ENCODE assay signal across 10 mouse cellular contexts in genomic region chr12:70348026-70348425, GRCm38 (mm10). TPM values are rescaled to one million over a fixed set of nuclear protein-coding genes. Genes with fewer than 3 reads are reported as not detected.
DNase-seq lines count a peak whose midpoint lies in the region; ATAC-seq and TF ChIP-seq lines count a peak whose summit lies in the region.
"Had no signal": no experiment of that assay in that cellular context is flagged by ENCODE, and none has a peak within 500 bp of the region (broad histone marks: within the 10 kb centered on the region; RNA-seq: fewer than 3 reads in every experiment).

No protein-coding gene starts in this region.

- no peak overlapping the region; the same call in 1 of the 2 replicates for H3K9ac ChIP-seq in kidney, postnatal 0 days (ENCODE audit: low read depth, low read length)
- H3K9ac ChIP-seq in embryonic facial prominence, embryonic 15.5 days = no peak overlapping the region
- peak overlapping the region; percentile 69 for H3K9ac ChIP-seq in intestine, embryonic 16.5 days (ENCODE audit: low read depth, low read length)
- peak overlapping the region; percentile 82 for H3K9ac ChIP-seq in neural tube, embryonic 13.5 days

- peak overlapping the region; percentile 57 for H3K4me3 ChIP-seq in kidney, postnatal 0 days (replicated peaks; ENCODE audit: low read depth, low read length)
- H3K4me3 ChIP-seq in embryonic facial prominence, embryonic 15.5 days (replicated peaks) = peak overlapping the region; percentile 60
- H3K4me3 ChIP-seq in intestine, embryonic 16.5 days (ENCODE audit: low read length) = peak overlapping the region; percentile 62
- H3K4me3 ChIP-seq in neural tube, embryonic 13.5 days = peak overlapping the region; percentile 72

- H3K4me2 ChIP-seq in kidney, postnatal 0 days (ENCODE audit: low read length) = peak overlapping the region; percentile 95
- H3K4me2 ChIP-seq in embryonic facial prominence, embryonic 15.5 days (replicated peaks) = peak overlapping the region; percentile 96
- H3K4me2 ChIP-seq in intestine, embryonic 16.5 days (ENCODE audit: low read depth, low read length) = peak overlapping the region; percentile 95
- peak overlapping the region; percentile 79 for H3K4me2 ChIP-seq in neural tube, embryonic 13.5 days

- no peak for TF ChIP-seq CTCF in kidney, postnatal 0 days (IDR thresholded peaks at IDR 0.05; ENCODE audit: low read depth)

- no peaks in the 10 kb centered on the region for H3K36me3 ChIP-seq in kidney, postnatal 0 days (ENCODE audit: insufficient read depth, low read length)
- no peaks in the 10 kb centered on the region for H3K36me3 ChIP-seq in embryonic facial prominence, embryonic 15.5 days
- H3K36me3 ChIP-seq in intestine, embryonic 16.5 days (ENCODE audit: control insufficient read depth, insufficient read depth, low read length) = no peaks in the 10 kb centered on the region
- H3K36me3 ChIP-seq in neural tube, embryonic 13.5 days = no peaks in the 10 kb centered on the region

- H3K27me3 ChIP-seq in kidney, postnatal 0 days (ENCODE audit: insufficient read depth, low read length) = peaks cover 9% of the 10 kb centered on the region; the same call in 1 of the 2 replicates
- H3K27me3 ChIP-seq in embryonic facial prominence, embryonic 15.5 days = peaks cover 25% of the 10 kb centered on the region
- peaks cover 21% of the 10 kb centered on the region for H3K27me3 ChIP-seq in intestine, embryonic 16.5 days (replicated peaks; ENCODE audit: control insufficient read depth, insufficient read depth, low read length)
- no peaks in the 10 kb centered on the region for H3K27me3 ChIP-seq in neural tube, embryonic 13.5 days

- no peak for DNase-seq in kidney, postnatal 0 days (ENCODE audit: low spot score)
- DNase-seq in kidney, postnatal 10 days = no peak
- no peak for DNase-seq in lung, postnatal 10 days

- H3K4me1 ChIP-seq in kidney, postnatal 0 days (replicated peaks; ENCODE audit: insufficient read depth, low read length) = peaks cover 9% of the 10 kb centered on the region
- H3K4me1 ChIP-seq in embryonic facial prominence, embryonic 15.5 days = peaks cover 21% of the 10 kb centered on the region
- peaks cover 18% of the 10 kb centered on the region for H3K4me1 ChIP-seq in intestine, embryonic 16.5 days (ENCODE audit: control insufficient read depth, insufficient read depth, low read length)
- H3K4me1 ChIP-seq in neural tube, embryonic 13.5 days (replicated peaks) = peaks cover 48% of the 10 kb centered on the region

- 13% methylated on average over 8 of the region's 8 CpGs for WGBS in kidney, postnatal 0 days
- WGBS in embryonic facial prominence, embryonic 15.5 days = 16% methylated on average over 8 of the region's 8 CpGs
- 12% methylated on average over 8 of the region's 8 CpGs for WGBS in intestine, embryonic 16.5 days
- WGBS in neural tube, embryonic 13.5 days = 15% methylated on average over 8 of the region's 8 CpGs

- H3K27ac ChIP-seq in kidney, postnatal 0 days = no peak overlapping the region
- H3K27ac ChIP-seq in embryonic facial prominence, embryonic 15.5 days (replicated peaks) = no peak overlapping the region
- no peak overlapping the region for H3K27ac ChIP-seq in intestine, embryonic 16.5 days (ENCODE audit: low read length)
- H3K27ac ChIP-seq in neural tube, embryonic 13.5 days (replicated peaks) = peak overlapping the region; percentile 98
- H3K27ac ChIP-seq: macrophage had no signal

- ATAC-seq in kidney, postnatal 0 days (replicated peaks; ENCODE audit: low FRiP score, low read depth) = no peak
- ATAC-seq in embryonic facial prominence, embryonic 15.5 days (ENCODE audit: insufficient number of reproducible peaks, low FRiP score, low TSS enrichment, low read depth) = no peak
- no peak for ATAC-seq in intestine, embryonic 16.5 days
- ATAC-seq in neural tube, embryonic 13.5 days (ENCODE audit: low read depth) = no peak
- no peak for ATAC-seq in monocyte, adult 5-6 weeks (replicated peaks; ENCODE audit: insufficient number of reproducible peaks, low FRiP score, low TSS enrichment, poor library complexity, severe bottlenecking)
- no peak for ATAC-seq in CD4-positive, CD25-positive, alpha-beta regulatory T cell, adult 4 months

- no peaks in the 10 kb centered on the region for H3K9me3 ChIP-seq in kidney, postnatal 0 days (replicated peaks; ENCODE audit: low read length)
- no peaks in the 10 kb centered on the region for H3K9me3 ChIP-seq in embryonic facial prominence, embryonic 15.5 days (replicated peaks)
- no peaks in the 10 kb centered on the region for H3K9me3 ChIP-seq in intestine, embryonic 16.5 days (ENCODE audit: control insufficient read depth, low read length)
- no peaks in the 10 kb centered on the region for H3K9me3 ChIP-seq in neural tube, embryonic 13.5 days

RNA-seq across cellular contexts. Expression of gene Trim9, which starts 0.6 kb away (rescaled TPM):
- polyA plus RNA-seq in kidney, postnatal 0 days (2015; fragmentation: Nextera tagmentation; extraction: Ambion mirVana) = 2.1 and 2.3 TPM in 2 replicates
- 1.4 and 1.6 TPM in 2 replicates for polyA plus RNA-seq in embryonic facial prominence, embryonic 15.5 days (2015; fragmentation: Nextera tagmentation; extraction: Ambion mirVana)
- 0.69 and 1.0 TPM in 2 replicates for polyA plus RNA-seq in intestine, embryonic 16.5 days (2015; fragmentation: Nextera tagmentation; extraction: Ambion mirVana)
- 61.0 and 62.3 TPM in 2 replicates for polyA plus RNA-seq in neural tube, embryonic 13.5 days (2015; fragmentation: Nextera tagmentation; extraction: Ambion mirVana)
- 0.43 to 0.49 TPM in 2 of 3 replicates, not detected in the other for total RNA-seq in monocyte, adult 5-6 weeks (2017)
- under 1 TPM in 1 of 2 experiments, not detected in 1; 0.08 TPM for polyA plus RNA-seq in CD4-positive, CD25-positive, alpha-beta regulatory T cell, adult 4 months (2017; shearing (Covaris generic))
- total RNA-seq: heart, adult 18-20 months had no signal

Comparison
In these comparisons a context has a peak if more than half of its experiments do, and no peak if none do; other contexts are left out.
1. H3K9ac ChIP-seq: peak in intestine, embryonic 16.5 days (single experiment) and neural tube, embryonic 13.5 days (single experiment); none in kidney, postnatal 0 days (single experiment) and embryonic facial prominence, embryonic 15.5 days (single experiment).
2. RNA of gene Trim9, which starts 0.6 kb away (polyA plus RNA-seq): 61.0 to 62.3 TPM in neural tube, embryonic 13.5 days; 2.1 to 2.3 TPM in kidney, postnatal 0 days, 1.4 to 1.6 TPM in embryonic facial prominence, embryonic 15.5 days, 0.69 to 1.0 TPM in intestine, embryonic 16.5 days and 0.08 TPM in CD4-positive, CD25-positive, alpha-beta regulatory T cell, adult 4 months; every median in the first group is over 10 times any median in the second.
3. Peak in every context shown above with its lines, with median percentiles within 50 percentile points of each other: H3K4me2 ChIP-seq and H3K4me3 ChIP-seq.